Mouse (Mus musculus) midbrain, embryonic 15.5 days (tissue): ENCODE data around the gene Pycard. TPM values are rescaled to one million over a fixed set of nuclear protein-coding genes. Genes with fewer than 3 reads are reported as not detected.
"Not testable (repeated sequence)": the region's sequence is repeated elsewhere in the genome, so short reads cannot be mapped to it uniquely, and the experiment has no call there.

Experiments used
- ATAC-seq: fragments of 200-750 bp; cut with Nextera tagmentation; replicated peaks from 2 replicates; pipeline ENCODE4 v1.8.0; 2017; ENCODE audit warnings: moderate TSS enrichment
- H3K27ac ChIP-seq: fragments of 300-500 bp; sonication (generic); 2 replicates; pipeline ENCODE4 v1.5.1; 2015; ENCODE audit warnings: mild to moderate bottlenecking, inconsistent platforms
- H3K27me3 ChIP-seq: fragments of 300-500 bp; sonication (generic); replicated peaks from 2 replicates; pipeline ENCODE4 v1.6.1; 2015; ENCODE audit warnings: inconsistent platforms
- H3K36me3 ChIP-seq: fragments of 300-500 bp; sonication (generic); replicated peaks from 2 replicates; pipeline ENCODE4 v1.6.1; 2015; ENCODE audit warnings: inconsistent platforms
- H3K4me1 ChIP-seq: fragments of 300-500 bp; sonication (generic); 2 replicates; pipeline ENCODE4 v1.6.1; 2015; ENCODE audit warnings: inconsistent platforms
- H3K4me2 ChIP-seq: fragments of 300-500 bp; sonication (generic); 2 replicates; pipeline ENCODE4 v1.6.1; 2015; ENCODE audit warnings: inconsistent platforms, mild to moderate bottlenecking, moderate library complexity
- H3K4me3 ChIP-seq: fragments of 300-500 bp; sonication (generic); 2 replicates; pipeline ENCODE4 v1.5.1; 2015; ENCODE audit warnings: mild to moderate bottlenecking, inconsistent platforms
- H3K9ac ChIP-seq: fragments of 300-500 bp; sonication (generic); 2 replicates; pipeline ENCODE4 v1.6.1; 2015; ENCODE audit warnings: mild to moderate bottlenecking, inconsistent platforms
- H3K9me3 ChIP-seq: fragments of 300-500 bp; sonication (generic); 2 replicates; pipeline ENCODE4 v1.6.1; 2016; ENCODE audit warnings: inconsistent platforms
- WGBS: fragments of 180-500 bp; shearing (Covaris S2); methylation state at CpG from one replicate; pipeline ENCODE4 v1.1.7; 2015; ENCODE audit warnings: mixed read lengths; 5-methylcytosine and 5-hydroxymethylcytosine counted together
- polyA plus RNA-seq: library from polyadenylated mRNA; unstranded; fragments of >200 nt; fragmentation: Nextera tagmentation; extraction: Ambion mirVana; gene quantifications from 2 replicates; pipeline ENCODE4 v1.2.1, GENCODE M21; 2015

Gene Pycard
- polyA plus RNA-seq, 1 experiment from 2014 or later = 6.5 TPM

GRCm38 (mm10) chr7:128018275-128018674 is 24.6 kb upstream of the Pycard start:
- no peak for ATAC-seq

DNA sequence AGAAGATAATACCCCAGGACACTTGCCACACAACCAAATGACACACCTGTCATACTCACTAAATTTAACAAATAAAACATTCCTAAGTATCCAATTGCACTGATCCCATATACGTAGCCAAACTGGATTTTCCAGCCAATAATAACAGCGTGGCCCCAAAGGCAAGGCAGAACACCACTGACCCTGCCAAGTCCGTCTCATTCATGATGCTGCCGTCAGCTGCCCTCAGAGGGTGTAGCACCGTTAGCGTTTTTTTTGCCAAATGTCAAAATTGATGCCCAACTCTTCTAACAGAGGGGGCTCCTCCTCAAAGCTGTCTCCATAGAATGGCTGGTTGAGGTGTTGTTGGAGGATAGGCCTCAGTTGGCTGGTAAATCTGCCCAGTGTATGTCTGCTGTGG is 23.0 kb upstream of the Pycard start:
- Histone ChIP-seq H3K9ac (no peak overlapping the region), H3K27me3 (no peaks in the 10 kb centered on the region), H3K27ac (no peak overlapping the region), H3K4me2 (no peak overlapping the region), H3K36me3 (no peaks in the 10 kb centered on the region), H3K4me3 (no peak overlapping the region), H3K4me1 (no peaks in the 10 kb centered on the region), H3K9me3 (no peaks in the 10 kb centered on the region)
- ATAC-seq = no peak
- 90% methylated on average over 6 of the region's 6 CpGs for WGBS

More at GRCm38 (mm10) chr7:128018275-128018674, 24.6 kb upstream of the Pycard start:
- Histone ChIP-seq H3K9me3 (no peaks in the 10 kb centered on the region), H3K4me3 (no peak overlapping the region), H3K4me1 (no peaks in the 10 kb centered on the region), H3K27ac (no peak overlapping the region), H3K9ac (no peak overlapping the region), H3K27me3 (no peaks in the 10 kb centered on the region), H3K36me3 (no peaks in the 10 kb centered on the region), H3K4me2 (no peak overlapping the region)
- 89% methylated on average over 3 of the region's 3 CpGs for WGBS

DNA sequence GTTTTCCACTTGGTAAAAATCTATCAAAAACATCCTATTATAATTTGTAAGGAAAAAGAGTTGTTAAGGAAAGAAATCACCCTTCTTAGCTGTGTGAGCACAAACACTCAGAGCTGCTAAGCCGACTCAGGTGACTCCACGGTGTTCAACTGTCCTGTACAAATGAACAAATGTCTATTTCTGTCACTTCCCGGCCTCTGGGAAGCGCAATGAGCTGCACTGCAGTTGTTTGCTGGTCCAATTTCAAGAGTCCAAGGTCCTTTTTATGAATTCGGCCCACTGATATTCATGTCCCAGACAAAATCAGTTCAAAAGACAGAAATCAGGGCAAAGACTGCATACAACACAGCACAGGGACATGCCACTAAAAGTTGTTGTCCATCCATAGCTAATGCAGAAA is 22.5 kb upstream of the Pycard start:
- not testable (repeated sequence) for H3K36me3 ChIP-seq, H3K9ac ChIP-seq, H3K4me2 ChIP-seq, H3K27me3 ChIP-seq, H3K9me3 ChIP-seq, H3K27ac ChIP-seq, H3K4me1 ChIP-seq, ATAC-seq, H3K4me3 ChIP-seq
- 86% methylated on average over 5 of the region's 5 CpGs for WGBS

GRCm38 (mm10) chr7:128013116-128013515 is 19.4 kb upstream of the Pycard start:
- no peak overlapping the region for H3K4me2 ChIP-seq
- H3K9me3 ChIP-seq = no peaks in the 10 kb centered on the region
- H3K36me3 ChIP-seq = no peaks in the 10 kb centered on the region
- H3K9ac ChIP-seq = no peak overlapping the region
- H3K4me1 ChIP-seq = no peaks in the 10 kb centered on the region
- 94% methylated on average over 13 of the region's 13 CpGs for WGBS
- ATAC-seq = no peak
- no peaks in the 10 kb centered on the region for H3K27me3 ChIP-seq
- no peak overlapping the region for H3K27ac ChIP-seq
- no peak overlapping the region for H3K4me3 ChIP-seq

DNA sequence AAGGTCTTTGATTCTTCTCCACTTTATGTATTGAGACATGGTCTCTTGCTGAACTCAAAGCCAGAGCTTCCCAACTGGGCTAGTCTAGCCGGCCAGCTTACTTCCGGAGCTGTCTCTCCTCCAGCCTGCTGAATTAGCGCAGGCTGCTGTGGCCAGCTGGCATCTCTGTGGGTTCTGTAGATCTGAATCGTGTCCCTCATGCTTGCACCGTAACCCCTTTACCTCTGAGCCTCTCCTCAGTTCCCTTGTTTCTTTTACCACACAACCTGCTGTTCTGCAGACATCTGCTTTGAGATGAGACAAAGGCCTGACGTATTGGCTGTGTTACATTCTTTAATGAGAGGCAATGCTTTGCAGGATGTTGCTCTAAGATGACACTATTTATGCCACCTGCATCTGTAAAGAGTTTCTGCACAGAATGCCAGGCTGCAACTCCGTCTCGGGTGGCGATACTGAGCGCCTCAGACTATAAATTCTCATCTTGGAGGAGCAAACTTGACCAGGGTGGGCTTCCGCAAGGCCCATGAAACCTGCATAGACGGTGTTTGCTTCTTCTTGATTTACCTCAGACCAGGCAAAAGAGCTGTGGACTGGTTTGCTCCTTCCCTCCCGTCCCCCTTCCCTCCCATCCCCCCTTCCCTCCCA is 18.6 kb upstream of the Pycard start:
- no peak for ATAC-seq
- WGBS = 79% methylated on average over 13 of the region's 13 CpGs
- Histone ChIP-seq H3K4me3 (no peak overlapping the region), H3K4me1 (no peaks in the 10 kb centered on the region), H3K4me2 (no peak overlapping the region), H3K27me3 (no peaks in the 10 kb centered on the region), H3K9ac (no peak overlapping the region), H3K9me3 (no peaks in the 10 kb centered on the region), H3K36me3 (no peaks in the 10 kb centered on the region), H3K27ac (no peak overlapping the region)

DNA sequence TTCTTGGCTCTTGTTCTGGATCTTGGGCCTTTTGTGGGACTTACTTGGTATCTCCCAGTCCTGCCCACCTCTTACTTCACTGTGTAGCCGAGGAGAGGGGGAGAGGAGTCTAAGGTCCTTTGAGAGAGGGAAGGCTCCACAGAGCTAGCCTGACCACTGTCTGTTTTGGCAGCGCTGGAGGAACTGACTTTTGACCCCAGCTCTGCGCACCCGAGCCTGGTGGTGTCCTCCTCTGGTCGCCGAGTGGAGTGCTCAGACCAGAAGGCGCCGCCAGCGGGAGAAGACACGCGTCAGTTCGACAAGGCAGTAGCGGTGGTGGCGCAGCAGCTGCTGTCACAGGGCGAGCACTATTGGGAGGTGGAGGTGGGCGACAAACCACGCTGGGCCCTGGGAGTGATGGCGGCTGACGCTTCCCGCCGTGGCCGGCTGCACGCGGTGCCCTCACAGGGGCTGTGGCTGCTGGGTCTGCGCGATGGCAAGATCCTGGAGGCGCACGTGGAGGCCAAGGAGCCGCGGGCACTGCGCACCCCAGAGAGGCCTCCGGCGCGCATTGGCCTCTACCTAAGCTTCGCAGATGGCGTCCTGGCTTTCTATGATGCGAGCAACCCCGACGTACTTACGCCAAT is 16.2 kb upstream of the Pycard start:
- ATAC-seq = no peak
- H3K4me3 ChIP-seq = no peak overlapping the region
- H3K27me3 ChIP-seq = no peaks in the 10 kb centered on the region; the same call in 1 of the 2 replicates
- H3K36me3 ChIP-seq = no peaks in the 10 kb centered on the region
- H3K9me3 ChIP-seq = no peaks in the 10 kb centered on the region
- 63% methylated on average over 40 of the region's 40 CpGs for WGBS
- peak overlapping the region; percentile 24; the same call in 1 of the 2 replicates for H3K4me2 ChIP-seq
- H3K4me1 ChIP-seq = no peaks in the 10 kb centered on the region
- H3K27ac ChIP-seq = no peak overlapping the region
- no peak overlapping the region for H3K9ac ChIP-seq

DNA sequence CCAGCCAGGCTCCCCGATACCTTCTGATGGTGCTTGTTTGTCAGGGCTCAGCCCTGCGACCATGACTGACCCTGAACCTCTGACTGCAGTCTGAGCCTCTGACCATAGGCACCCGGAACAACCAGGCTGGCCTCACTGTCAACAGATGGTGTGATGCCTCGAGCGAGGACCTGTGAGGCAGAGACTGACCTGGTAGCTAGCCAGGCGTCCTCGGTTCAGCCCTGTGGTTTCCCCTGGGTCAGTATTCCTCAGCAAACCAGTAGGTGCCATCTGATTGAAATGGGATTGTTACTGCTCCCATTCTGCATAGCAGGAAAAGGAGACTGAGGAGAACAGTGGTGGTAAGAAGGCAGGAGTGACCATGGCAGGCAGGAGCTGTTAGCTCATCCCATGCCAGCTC is 12.5 kb upstream of the Pycard start:
- no peak overlapping the region for H3K4me2 ChIP-seq
- no peak for ATAC-seq
- WGBS = 79% methylated on average over 7 of the region's 7 CpGs

DNA sequence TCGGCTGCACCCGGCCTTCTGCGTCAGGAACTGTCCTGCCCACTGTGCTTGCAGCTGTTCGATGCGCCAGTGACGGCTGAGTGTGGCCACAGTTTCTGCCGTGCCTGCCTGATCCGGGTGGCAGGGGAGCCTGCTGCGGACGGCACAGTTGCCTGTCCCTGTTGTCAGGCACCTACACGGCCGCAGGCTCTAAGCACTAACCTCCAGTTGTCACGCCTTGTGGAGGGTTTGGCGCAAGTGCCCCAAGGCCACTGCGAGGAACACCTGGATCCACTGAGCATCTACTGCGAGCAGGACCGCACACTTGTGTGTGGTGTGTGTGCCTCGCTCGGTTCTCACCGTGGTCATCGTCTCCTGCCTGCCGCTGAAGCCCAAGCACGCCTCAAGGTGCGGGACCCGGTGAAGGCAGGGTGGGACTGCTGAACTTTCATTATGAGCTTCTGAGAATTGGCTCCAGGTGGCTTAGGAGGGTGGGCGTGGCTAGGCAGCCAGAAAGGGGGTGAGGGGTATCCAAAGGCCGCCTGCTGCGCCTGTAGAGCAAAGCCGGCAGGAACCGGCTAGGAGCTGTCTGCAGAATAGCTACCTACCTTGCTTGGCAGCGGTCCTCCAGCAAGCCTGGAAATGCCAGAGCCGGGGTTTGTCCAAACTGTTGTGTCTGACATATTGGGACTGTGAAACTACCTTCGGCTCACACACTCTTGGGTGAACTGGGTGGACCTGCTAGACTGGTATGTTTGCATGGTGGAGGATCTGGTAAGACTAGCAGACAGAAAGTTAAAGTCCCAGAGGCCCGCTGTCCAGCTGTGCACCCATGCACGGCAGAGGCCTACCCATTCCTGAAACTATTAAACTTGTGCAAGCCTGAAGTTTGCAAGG is 11.1 kb upstream of the Pycard start:
- no peak overlapping the region for H3K4me3 ChIP-seq
- H3K9me3 ChIP-seq = no peaks in the 10 kb centered on the region
- H3K4me2 ChIP-seq = peak overlapping the region; percentile 21
- H3K27ac ChIP-seq = no peak overlapping the region
- no peaks in the 10 kb centered on the region; the same call in 1 of the 2 replicates for H3K27me3 ChIP-seq
- ATAC-seq = no peak
- 28% methylated on average over 35 of the region's 35 CpGs for WGBS
- H3K9ac ChIP-seq = no peak overlapping the region
- no peaks in the 10 kb centered on the region for H3K36me3 ChIP-seq
- H3K4me1 ChIP-seq = peaks cover 6% of the 10 kb centered on the region; the same call in 1 of the 2 replicates

More for the DNA sequence above, 12.5 kb upstream of the Pycard start:
- Histone ChIP-seq H3K9me3 (no peaks in the 10 kb centered on the region), H3K27ac (no peak overlapping the region), H3K9ac (no peak overlapping the region), H3K36me3 (no peaks in the 10 kb centered on the region), H3K4me1 (peaks cover 6% of the 10 kb centered on the region; the same call in 1 of the 2 replicates), H3K27me3 (no peaks in the 10 kb centered on the region; the same call in 1 of the 2 replicates), H3K4me3 (no peak overlapping the region)

GRCm38 (mm10) chr7:128004150-128004486 is 10.5 kb upstream of the Pycard start:
- Histone ChIP-seq H3K4me2 (0 out of 2 replicates have a peak overlapping the region, but pooled peaks have one; percentile 21), H3K36me3 (no peaks in the 10 kb centered on the region), H3K9ac (no peak overlapping the region), H3K27me3 (no peaks in the 10 kb centered on the region; the same call in 1 of the 2 replicates), H3K4me1 (peaks cover 6% of the 10 kb centered on the region; the same call in 1 of the 2 replicates), H3K9me3 (no peaks in the 10 kb centered on the region), H3K27ac (no peak overlapping the region), H3K4me3 (no peak overlapping the region)
- ATAC-seq = no peak
- 81% methylated on average over 5 of the region's 5 CpGs for WGBS

DNA sequence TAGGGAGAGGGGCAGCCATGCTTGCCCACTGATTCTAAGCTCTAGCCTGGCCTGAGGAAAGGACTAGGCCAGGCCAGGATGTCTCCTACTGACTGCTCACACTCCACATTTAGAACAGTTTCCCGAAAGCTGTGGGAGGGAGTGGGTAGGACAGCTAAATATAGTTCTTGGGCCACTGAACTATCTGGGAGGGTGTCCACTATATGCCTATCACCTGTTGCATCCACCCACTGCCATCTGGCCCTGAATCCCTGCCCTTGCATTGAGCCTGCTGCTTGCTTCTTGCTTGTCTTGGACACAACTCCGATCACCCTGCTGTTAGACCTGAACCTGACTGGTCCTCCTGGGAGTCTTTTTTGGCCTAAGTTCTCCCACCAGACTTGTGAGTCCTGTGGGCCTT is 10.0 kb upstream of the Pycard start, which contains the start of gene Trim72:
Gene Trim72, plus strand, starts transcription at position 262 of the 400 bp plus-strand sequence.
- no peaks in the 10 kb centered on the region for H3K9me3 ChIP-seq
- H3K4me3 ChIP-seq = no peak within 1 kb of the TSS
- peaks cover 6% of the 10 kb centered on the region; the same call in 1 of the 2 replicates for H3K4me1 ChIP-seq
- H3K9ac ChIP-seq = no peak within 1 kb of the TSS
- 96% methylated on average over 2 of the region's 2 CpGs for WGBS
- H3K4me2 ChIP-seq = peak within 1 kb of the TSS; percentile 21
- H3K27ac ChIP-seq = no peak within 1 kb of the TSS
- no peaks in the 10 kb centered on the region; the same call in 1 of the 2 replicates for H3K27me3 ChIP-seq
- ATAC-seq = no peak
- no peaks in the 10 kb centered on the region for H3K36me3 ChIP-seq

- Histone ChIP-seq H3K27me3 (no peaks in the 10 kb centered on the region; the same call in 1 of the 2 replicates), H3K36me3 (no peaks in the 10 kb centered on the region), H3K9me3 (no peaks in the 10 kb centered on the region), H3K4me1 (peaks cover 6% of the 10 kb centered on the region; the same call in 1 of the 2 replicates), H3K4me3 (no peak overlapping the region), H3K4me2 (no peak overlapping the region), H3K9ac (no peak overlapping the region), H3K27ac (no peak overlapping the region)
- ATAC-seq = no peak
- WGBS = 90% methylated on average over 6 of the region's 6 CpGs
These were observed 9.4 kb upstream of the Pycard start for GRCm38 (mm10) chr7:128003098-128003497.
